Mouse (Mus musculus) spleen, embryonic (tissue): ENCODE measurements at regions not wholly inside any gene's neighbourhood (a gene's known extent, or its start where the extent isn't known, plus 50 kb on each side); places are given as distances from the start of the nearest gene placed in this dataset.

ENCODE experiments used
- CTCF ChIA-PET: fragments of 350-600 bp; sonication (Branson Sonifier 250); formaldehyde crosslinking; loops from one replicate; lab custom pipeline; 2022; lab: Charles Lee

- CTCF ChIA-PET: no interaction called here
Observed at GRCm38 (mm10) chr4:69197577-69197976, 243.4 kb upstream of the Brinp1 start.

- CTCF ChIA-PET: interaction anchor here (0.7 kb wide), 1 partner anchor 19 kb away, joined by 9 read pairs; no protein-coding TSS in a partner anchor
Observed at GRCm38 (mm10) chr4:69196094-69196493, 241.9 kb upstream of the Brinp1 start.

DNA sequence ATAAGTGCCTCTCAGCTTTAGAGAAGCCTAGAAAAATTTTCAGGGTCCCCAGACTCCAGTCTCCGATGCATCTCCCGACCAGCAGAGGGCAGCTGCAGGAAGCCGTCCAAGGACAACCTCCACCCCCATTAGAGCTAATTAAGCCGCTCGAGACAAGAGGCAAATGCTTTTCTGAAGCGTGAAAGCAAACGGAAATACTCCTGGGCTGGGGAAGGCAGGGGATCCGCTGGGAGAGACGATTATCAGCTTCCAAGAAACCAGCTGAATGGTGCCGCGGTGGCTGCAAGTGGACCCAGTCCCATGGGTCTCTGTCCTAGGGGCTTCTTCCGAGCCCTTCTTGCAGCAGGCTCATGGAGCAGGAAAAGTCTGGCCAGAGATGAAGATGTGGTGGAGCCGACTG, 241.4 kb upstream of the Brinp1 start:
- CTCF ChIA-PET: no interaction called here
